Mouse (Mus musculus): ENCODE results near the gene Igsf11. TPM values are rescaled to one million over a fixed set of nuclear protein-coding genes. Genes with fewer than 3 reads are reported as not detected.
A peak's percentile ranks its signal among the peaks of the same experiment; 100 is the strongest.

The Igsf11 gene
- total RNA-seq (2012; rRNA removed) = not detected in 2 replicates
- total RNA-seq (2014; rRNA removed) = 0.05 TPM in 1 of 2 replicates, not detected in the other
- polyA plus RNA-seq (2012; ENCODE audit: insufficient read length, low read depth) = 0.19 TPM in 1 of 2 replicates, not detected in the other

DNA sequence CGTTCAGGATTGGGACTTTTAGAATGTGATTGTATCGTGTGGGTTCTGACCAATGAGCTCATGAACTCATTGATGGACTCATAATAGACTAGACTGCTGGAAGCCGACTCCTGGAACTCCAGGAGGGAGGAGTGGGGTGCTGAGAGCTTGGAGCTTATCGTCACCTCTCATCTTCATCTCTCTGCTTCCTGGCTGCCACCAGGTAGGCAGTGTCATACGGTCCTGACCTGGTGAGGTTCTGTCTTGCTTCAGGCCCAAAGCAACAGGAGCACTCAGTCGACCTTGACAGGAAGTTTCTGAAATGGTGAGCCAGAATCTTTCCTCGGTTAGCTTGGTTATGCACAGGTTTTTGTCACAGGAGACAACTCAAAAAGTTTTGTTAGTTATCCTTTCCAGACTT is at the start of gene Igsf11:
Gene Igsf11 (plus strand): TSS at position 301 of the 400 bp plus-strand sequence.
- H3K36me3 ChIP-seq (replicated peaks in 1 of 2; ENCODE audit: control insufficient read depth in 1 of 2, insufficient read depth in 1 of 2, low read length in 1 of 2) = no peaks in the 10 kb centered on the region
- H3K4me1 ChIP-seq (ENCODE audit: control insufficient read depth in 1 of 2, insufficient read depth in 2 of 2) = peaks cover under 1 to 2% of the 10 kb centered on the region in 2 experiments
- H3K27me3 ChIP-seq (replicated peaks) = peaks cover 8% of the 10 kb centered on the region
- no peak within 1 kb of the TSS for H3K27ac ChIP-seq (ENCODE audit: insufficient read depth, low read depth)
- TF ChIP-seq MAZ (IDR thresholded peaks at IDR 0.05; ENCODE audit: low read depth, low read length) (no peak), IRF4 (IDR thresholded peaks at IDR 0.05; ENCODE audit: low read depth, low read length) (no peak), ZKSCAN1 (IDR thresholded peaks at IDR 0.05; ENCODE audit: borderline replicate concordance, low read depth, low read length) (no peak), ELF1 (IDR thresholded peaks at IDR 0.05; ENCODE audit: low read depth, low read length) (no peak), POLR2AphosphoS2 (IDR thresholded peaks at IDR 0.05; ENCODE audit: low read depth, low read length) (no peak), PAX5 (IDR thresholded peaks at IDR 0.05; ENCODE audit: low read length) (no peak), BHLHE40 (IDR thresholded peaks at IDR 0.05; ENCODE audit: low read depth, low read length) (no peak), TCF12 (IDR thresholded peaks at IDR 0.05; ENCODE audit: low read depth, low read length) (no peak), HCFC1 (IDR thresholded peaks at IDR 0.05; ENCODE audit: low read depth, low read length) (no peak), ZMIZ1 (IDR thresholded peaks at IDR 0.05; ENCODE audit: low read depth, low read length) (no peak), USF2 (conservative IDR thresholded peaks at IDR 0.05; ENCODE audit: low read depth, low read length) (no peak)
- no peak within 1 kb of the TSS for H3K4me3 ChIP-seq (replicated peaks in 1 of 3; ENCODE audit: low read depth in 2 of 3, low read length in 2 of 3, poor library complexity in 1 of 3)
- H3K4me2 ChIP-seq (ENCODE audit: insufficient read depth, low read depth, poor library complexity, severe bottlenecking) = no peak within 1 kb of the TSS
- no peak within 1 kb of the TSS for H3K9ac ChIP-seq (ENCODE audit: insufficient read depth, low read depth)
- no peaks in the 10 kb centered on the region for H3K79me2 ChIP-seq (replicated peaks; ENCODE audit: control insufficient read depth, extremely low read depth, insufficient read depth, poor library complexity, severe bottlenecking)
- no peaks in the 10 kb centered on the region for H3K9me3 ChIP-seq (replicated peaks; ENCODE audit: low read length)
- no peak for DNase-seq (ENCODE audit: extremely low read depth)
- in situ Hi-C loops (cut with MboI; ENCODE audit: low pct_ligation_motif_present, low pct_unique_long_range_greater_than_20kb, low sequenced_read_pairs) = no loop called here
- dilution Hi-C loops (cut with MboI; ENCODE audit: extremely low pct_ligation_motif_present, extremely low pct_unique_long_range_greater_than_20kb, low sequenced_read_pairs) = no loop called here

GRCm38 (mm10) chr16:38858120-38858749 is 34.2 kb upstream of the Igsf11 start:
- dilution Hi-C loops (cut with MboI; ENCODE audit: extremely low pct_ligation_motif_present, extremely low pct_unique_long_range_greater_than_20kb, low sequenced_read_pairs) (no loop called here), in situ Hi-C loops (cut with MboI; ENCODE audit: low pct_ligation_motif_present, low pct_unique_long_range_greater_than_20kb, low sequenced_read_pairs) (loop anchor here (10.0 kb wide), 1 partner anchor 197 kb away; no protein-coding TSS in a partner anchor)
- Histone ChIP-seq H3K36me3 (replicated peaks in 1 of 2; ENCODE audit: control insufficient read depth in 1 of 2, insufficient read depth in 1 of 2, low read length in 1 of 2) (no peaks in the 10 kb centered on the region), H3K79me2 (replicated peaks; ENCODE audit: control insufficient read depth, extremely low read depth, insufficient read depth, poor library complexity, severe bottlenecking) (no peaks in the 10 kb centered on the region), H3K9ac (ENCODE audit: insufficient read depth, low read depth) (no peak overlapping the region), H3K27ac (ENCODE audit: insufficient read depth, low read depth) (no peak overlapping the region), H3K4me3 (replicated peaks in 1 of 3; ENCODE audit: low read depth in 2 of 3, low read length in 2 of 3, poor library complexity in 1 of 3) (no peak overlapping the region), H3K4me1 (ENCODE audit: control insufficient read depth in 1 of 2, insufficient read depth in 2 of 2) (no peaks in the 10 kb centered on the region), H3K27me3 (replicated peaks) (peaks cover 26% of the 10 kb centered on the region), H3K9me3 (replicated peaks; ENCODE audit: low read length) (no peaks in the 10 kb centered on the region), H3K4me2 (ENCODE audit: insufficient read depth, low read depth, poor library complexity, severe bottlenecking) (peak overlapping the region; percentile 60)
- peak; percentile 62 for DNase-seq (ENCODE audit: extremely low read depth)
- TF ChIP-seq PAX5 (IDR thresholded peaks at IDR 0.05; ENCODE audit: low read length) (no peak), EP300 (IDR thresholded peaks at IDR 0.05; ENCODE audit: low read length) (no peak), SMC3 (IDR thresholded peaks at IDR 0.05; ENCODE audit: low read depth, low read length) (peak; percentile 77), SIN3A (IDR thresholded peaks at IDR 0.05; ENCODE audit: low read length) (no peak), HCFC1 (IDR thresholded peaks at IDR 0.05; ENCODE audit: low read depth, low read length) (0 out of 2 replicates have a peak, but pooled peaks have one; percentile 20), NRF1 (IDR thresholded peaks at IDR 0.05; ENCODE audit: low read depth, low read length) (no peak), CHD2 (IDR thresholded peaks at IDR 0.05; ENCODE audit: low read length) (no peak), ZKSCAN1 (IDR thresholded peaks at IDR 0.05; ENCODE audit: borderline replicate concordance, low read depth, low read length) (peak; percentile 5; the same call in 1 of the 2 replicates), MYC (IDR thresholded peaks at IDR 0.05; ENCODE audit: low read depth, low read length) (peak; percentile 68; the same call in 1 of the 2 replicates), MEF2A (IDR thresholded peaks at IDR 0.05; ENCODE audit: borderline replicate concordance, low read depth, low read length) (peak; percentile 16; the same call in 1 of the 2 replicates), USF1 (IDR thresholded peaks at IDR 0.05; ENCODE audit: low read depth, low read length) (no peak), ZNF384 (IDR thresholded peaks at IDR 0.05; ENCODE audit: low read depth, low read length) (peak; percentile 100), MXI1 (IDR thresholded peaks at IDR 0.05; ENCODE audit: low read depth, low read length) (no peak), NELFE (IDR thresholded peaks at IDR 0.05; ENCODE audit: low read depth, low read length) (0 out of 2 replicates have a peak, but pooled peaks have one; percentile 14), IRF4 (IDR thresholded peaks at IDR 0.05; ENCODE audit: low read depth, low read length) (no peak), CHD1 (IDR thresholded peaks at IDR 0.05; ENCODE audit: low read depth, low read length) (no peak), JUND (conservative IDR thresholded peaks at IDR 0.05; ENCODE audit: low read depth, low read length) (no peak; the same call in 1 of the 2 replicates), MAZ (IDR thresholded peaks at IDR 0.05; ENCODE audit: low read depth, low read length) (0 out of 2 replicates have a peak, but pooled peaks have one; percentile 26), RAD21 (IDR thresholded peaks at IDR 0.05; ENCODE audit: low read depth, low read length) (peak; percentile 96), POLR2A (IDR thresholded peaks at IDR 0.05; ENCODE audit: low read depth, low read length) (no peak), ELF1 (IDR thresholded peaks at IDR 0.05; ENCODE audit: low read depth, low read length) (no peak), GABPA (IDR thresholded peaks at IDR 0.05; ENCODE audit: insufficient replicate concordance, low read depth, low read length) (no peak), ZMIZ1 (IDR thresholded peaks at IDR 0.05; ENCODE audit: low read depth, low read length) (no peak), ZC3H11A (IDR thresholded peaks at IDR 0.05; ENCODE audit: low read depth, low read length) (peak; percentile 36; the same call in 1 of the 2 replicates), CTCF (conservative IDR thresholded peaks at IDR 0.05 in 1 of 2, IDR thresholded peaks at IDR 0.05 in 1 of 2; ENCODE audit: low read depth in 2 of 2, low read length in 2 of 2) (peak; percentile 35 to 95; a peak in 3 of 4 replicates), MAX (IDR thresholded peaks at IDR 0.05; ENCODE audit: low read length) (no peak)

Measured in CH12.LX (cell line).